Mouse (Mus musculus) thymus, postnatal 4 days (tissue): ENCODE data around the gene Il18.

Experiments used
- DNase-seq: peaks from one replicate; pipeline ENCODE4 v3.0.0; 2021

Il18 gene

DNA sequence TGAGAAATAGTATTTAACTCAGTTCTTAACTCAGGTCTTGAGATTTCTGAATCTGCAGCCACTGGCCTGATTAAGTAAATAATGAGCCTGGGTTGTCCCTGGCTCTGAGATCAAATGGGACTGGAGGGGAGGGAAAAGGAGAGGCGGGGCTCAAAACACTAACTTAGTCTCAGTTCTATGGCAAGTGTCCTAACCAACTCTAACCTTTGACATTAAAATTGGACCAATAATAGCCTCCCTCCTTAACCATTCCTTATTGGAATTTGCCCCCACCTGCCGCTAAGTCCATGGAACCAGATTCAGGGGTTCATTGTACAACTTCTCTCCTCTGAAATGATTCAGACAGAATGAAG, 443 bp downstream of the Il18 start, which contains the start of gene Bco2:
TSS of gene Bco2 (minus strand) at position 88 of the 353 bp plus-strand sequence.
- DNase-seq, result no peak

GRCm38 (mm10) chr9:50561145-50561917, 6.7 kb downstream of the Il18 start, which contains the start of gene Tex12:
Gene Tex12 (minus strand): TSS chr9:50561325.
- DNase-seq, result no peak

DNA sequence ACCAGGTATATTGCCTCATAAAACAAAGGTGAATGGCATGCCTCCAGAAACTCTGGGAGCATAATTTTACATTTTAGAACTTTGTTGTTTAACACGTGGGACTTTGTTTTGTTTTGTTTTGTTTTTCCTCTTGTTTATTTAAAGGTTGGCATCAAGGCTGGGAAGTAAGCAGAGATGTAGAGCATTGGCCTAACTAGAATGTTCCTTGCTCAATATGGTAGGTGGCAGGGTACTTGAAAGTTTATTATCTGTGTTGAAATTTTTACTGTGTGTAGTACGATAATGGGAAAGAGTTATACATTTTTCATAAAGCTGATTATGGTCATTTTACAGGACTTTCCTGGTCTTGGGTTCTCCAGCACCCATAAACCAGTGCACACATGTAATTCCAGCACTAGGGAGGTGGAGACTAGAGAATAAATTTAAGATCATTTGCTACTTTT, 7.3 kb downstream of the Il18 start:
- DNase-seq, result no peak

- no peak for DNase-seq
These were observed 10.5 kb downstream of the Il18 start for GRCm38 (mm10) chr9:50565173-50565572.

GRCm38 (mm10) chr9:50565940-50566339, 11.3 kb downstream of the Il18 start:
- no peak for DNase-seq

GRCm38 (mm10) chr9:50567372-50567771, 12.7 kb downstream of the Il18 start:
- DNase-seq, result no peak

DNA sequence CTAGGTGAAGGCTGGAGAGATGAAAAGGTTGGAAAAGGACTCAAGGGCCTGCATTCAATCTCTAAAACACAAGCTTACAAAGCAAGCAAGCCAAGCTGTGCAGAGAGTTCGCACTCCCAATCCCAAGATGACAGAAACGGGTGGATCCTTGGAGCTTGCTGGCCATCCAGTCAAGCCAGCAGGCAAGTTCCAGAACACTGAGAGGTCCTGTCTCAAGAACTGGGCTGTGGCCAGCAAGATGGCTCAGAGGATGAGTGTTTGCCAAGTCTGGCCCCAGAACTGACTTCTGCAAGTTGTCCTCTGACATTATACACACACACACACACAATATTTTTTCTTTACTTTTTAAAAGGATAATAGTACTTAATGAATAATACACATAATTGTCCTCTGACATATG, 13.3 kb downstream of the Il18 start:
- no peak for DNase-seq

DNA sequence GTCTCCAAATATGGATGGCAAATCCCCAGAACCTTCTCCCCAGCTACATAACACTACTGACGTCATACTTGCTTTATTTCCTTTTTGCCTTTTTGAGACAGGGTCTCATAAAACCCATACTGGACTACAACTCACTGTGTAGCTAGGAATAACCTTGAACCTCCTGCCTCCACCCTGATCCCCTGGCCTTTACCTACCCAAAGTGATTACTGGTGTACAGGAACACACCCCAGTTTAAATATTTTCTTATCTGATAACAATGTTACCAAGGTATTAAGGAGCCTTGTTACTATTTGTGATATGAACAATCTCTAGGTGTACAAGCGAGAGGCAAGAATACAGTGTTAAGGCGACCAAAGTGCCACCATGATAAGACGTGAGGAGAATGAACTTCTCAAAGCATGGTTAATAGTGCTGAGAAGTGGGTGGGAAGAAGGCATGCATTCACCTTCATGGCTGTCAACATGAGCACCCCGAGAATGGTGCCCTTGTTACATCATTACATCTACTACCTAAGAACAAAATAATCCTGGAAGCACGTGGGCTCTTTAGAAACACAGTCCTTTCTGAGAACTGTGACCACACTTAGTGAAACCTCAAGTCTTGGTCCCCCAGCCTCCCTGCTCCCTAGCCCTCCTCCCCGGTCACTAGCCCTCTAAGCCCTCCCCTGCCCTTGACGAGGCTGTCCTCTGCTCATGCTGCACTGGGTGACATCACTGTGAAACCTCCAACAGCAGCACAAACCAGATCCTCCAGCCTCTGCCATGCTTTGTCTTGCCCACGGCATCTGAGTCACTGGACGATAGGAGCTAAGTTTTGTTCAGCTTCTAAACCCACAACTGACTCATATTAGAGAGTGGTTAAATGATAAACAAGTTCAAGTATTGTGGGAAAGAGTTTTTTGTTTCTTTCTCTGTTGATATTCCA, 15.2 kb downstream of the Il18 start:
- DNase-seq, result no peak

DNA sequence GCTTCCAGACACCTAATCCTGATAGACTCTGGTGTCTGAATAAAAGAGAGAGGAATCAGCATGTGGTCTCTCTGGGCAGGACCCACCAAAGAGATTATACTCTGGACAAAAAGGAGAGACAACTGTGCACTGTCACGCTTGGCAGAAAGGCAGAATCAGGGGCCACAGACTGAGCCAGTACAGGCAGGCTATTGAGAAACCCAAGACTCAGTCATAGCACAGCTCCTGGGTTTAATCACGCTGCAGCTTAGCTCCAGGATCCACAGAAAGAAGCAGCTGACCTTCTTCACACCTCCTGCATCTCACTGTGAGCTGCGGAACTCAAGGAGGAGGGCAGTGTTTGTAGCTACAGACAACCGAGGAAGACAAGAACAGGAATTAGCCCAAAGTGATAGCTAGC, 25.7 kb downstream of the Il18 start:
- no peak for DNase-seq

- no peak for DNase-seq
These were observed 30.7 kb downstream of the Il18 start for GRCm38 (mm10) chr9:50585145-50585818.

- DNase-seq, result no peak
These were observed 32.3 kb downstream of the Il18 start for GRCm38 (mm10) chr9:50586955-50587354.

- DNase-seq, result peak; percentile 25
These were observed 36.4 kb downstream of the Il18 start for GRCm38 (mm10) chr9:50590856-50591518.

GRCm38 (mm10) chr9:50592955-50593354, 38.3 kb downstream of the Il18 start:
- DNase-seq, result no peak

DNA sequence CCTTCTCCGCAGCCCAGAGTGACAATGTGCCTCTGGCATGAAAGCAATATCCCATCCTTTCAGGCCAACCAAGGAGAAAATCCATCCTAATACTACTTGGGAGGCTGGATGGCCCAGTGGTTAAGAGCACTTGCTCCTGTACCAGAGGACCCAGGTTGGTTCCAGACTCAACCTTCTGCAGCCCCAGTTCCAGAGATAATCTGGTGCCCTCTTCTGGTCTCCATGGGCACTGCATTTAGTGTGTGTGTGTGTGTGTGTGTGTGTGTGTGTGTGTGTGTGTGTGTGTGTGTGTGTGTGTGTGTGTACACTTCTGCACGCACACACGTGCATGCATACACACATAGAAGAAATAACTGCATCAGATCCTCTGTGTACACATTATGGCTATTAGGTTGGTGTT, 38.9 kb downstream of the Il18 start:
- peak; percentile 75 for DNase-seq

DNA sequence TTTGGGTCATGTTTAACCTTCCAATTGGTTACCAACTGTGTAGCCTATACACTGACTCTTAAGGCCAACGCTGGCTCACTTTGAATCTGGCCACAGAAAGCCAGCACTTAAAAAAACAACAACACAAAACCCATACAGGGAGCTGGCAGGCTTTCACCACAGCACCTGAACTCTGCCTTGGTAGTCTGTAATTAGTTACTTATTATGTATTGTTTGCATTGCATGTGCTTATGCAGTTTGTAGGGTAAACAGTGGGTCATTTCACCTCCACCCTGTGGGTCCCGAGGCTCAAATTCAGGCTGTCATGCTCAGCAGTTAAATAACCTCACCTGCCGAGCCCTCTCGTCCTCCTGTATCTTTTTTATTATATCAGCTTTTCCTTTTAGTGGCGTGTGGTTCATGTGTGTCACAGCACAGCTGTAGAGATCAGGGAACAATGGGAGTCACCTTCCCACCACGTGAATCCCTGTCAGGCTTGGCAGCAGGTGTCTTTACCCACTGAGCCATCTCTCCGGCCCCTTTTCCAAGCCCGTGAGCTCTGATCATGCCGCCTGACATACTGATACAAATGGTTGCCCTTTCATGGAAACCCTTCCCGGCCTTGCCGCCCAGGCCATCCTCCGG, 40.3 kb downstream of the Il18 start:
- no peak for DNase-seq

DNA sequence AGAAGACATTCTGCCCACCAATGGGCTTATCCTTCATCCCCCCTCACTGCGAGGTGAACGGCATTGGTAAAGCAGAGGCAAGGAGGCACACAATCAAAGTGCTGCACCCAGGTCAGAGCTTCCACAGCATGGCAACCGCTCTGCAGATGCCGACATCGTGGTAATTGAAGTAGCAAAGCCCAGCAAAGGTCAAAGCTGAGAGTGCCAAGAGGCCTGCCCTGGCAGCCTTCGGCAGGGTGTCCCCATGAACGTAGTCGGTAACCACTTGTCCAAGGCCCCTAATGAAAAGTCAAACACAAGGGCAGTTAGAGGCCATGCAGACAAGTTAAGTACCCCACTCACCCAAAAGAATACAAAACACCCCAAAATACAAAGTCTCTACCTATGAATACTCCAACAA, 42.3 kb downstream of the Il18 start:
- no peak for DNase-seq

- no peak for DNase-seq
These were observed 46.9 kb downstream of the Il18 start for GRCm38 (mm10) chr9:50601536-50601935.

DNA sequence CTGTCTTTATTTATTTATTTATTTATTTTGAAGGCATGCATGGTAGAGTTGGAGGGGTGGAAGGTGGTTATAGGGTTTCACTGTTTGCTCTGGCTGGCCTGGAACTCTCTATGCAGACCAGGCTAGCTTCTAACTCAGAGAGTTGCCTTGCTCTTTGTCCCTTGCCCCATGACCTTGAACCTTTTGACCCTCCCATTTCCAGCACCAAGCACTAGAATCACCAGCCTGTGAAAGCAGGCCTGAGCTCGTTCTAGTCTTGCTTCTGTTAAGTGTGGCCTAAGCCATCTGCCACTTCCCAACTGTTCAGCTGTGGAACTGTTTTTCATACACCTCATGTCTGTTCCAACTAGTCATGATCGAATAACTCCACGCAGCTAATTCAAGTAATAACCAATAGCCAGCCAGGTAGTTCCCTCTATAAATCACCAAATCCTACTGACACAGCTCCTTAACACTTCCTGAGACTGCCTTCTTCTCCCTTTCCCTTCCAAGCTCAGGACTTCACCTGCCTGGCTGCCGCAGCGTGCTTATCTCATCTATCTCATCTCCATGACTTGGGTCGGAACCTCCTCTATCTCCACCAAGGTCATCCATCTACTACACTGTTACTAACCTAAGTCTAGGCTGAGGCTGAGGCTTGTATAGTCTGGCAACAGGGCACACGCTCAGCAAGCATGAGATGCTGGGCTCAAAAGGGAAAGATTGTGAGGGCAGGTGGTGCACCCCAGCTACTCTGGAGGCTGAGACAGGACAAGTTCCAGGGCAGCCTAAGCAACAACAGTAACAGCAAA, 47.6 kb downstream of the Il18 start:
- DNase-seq, result no peak

DNA sequence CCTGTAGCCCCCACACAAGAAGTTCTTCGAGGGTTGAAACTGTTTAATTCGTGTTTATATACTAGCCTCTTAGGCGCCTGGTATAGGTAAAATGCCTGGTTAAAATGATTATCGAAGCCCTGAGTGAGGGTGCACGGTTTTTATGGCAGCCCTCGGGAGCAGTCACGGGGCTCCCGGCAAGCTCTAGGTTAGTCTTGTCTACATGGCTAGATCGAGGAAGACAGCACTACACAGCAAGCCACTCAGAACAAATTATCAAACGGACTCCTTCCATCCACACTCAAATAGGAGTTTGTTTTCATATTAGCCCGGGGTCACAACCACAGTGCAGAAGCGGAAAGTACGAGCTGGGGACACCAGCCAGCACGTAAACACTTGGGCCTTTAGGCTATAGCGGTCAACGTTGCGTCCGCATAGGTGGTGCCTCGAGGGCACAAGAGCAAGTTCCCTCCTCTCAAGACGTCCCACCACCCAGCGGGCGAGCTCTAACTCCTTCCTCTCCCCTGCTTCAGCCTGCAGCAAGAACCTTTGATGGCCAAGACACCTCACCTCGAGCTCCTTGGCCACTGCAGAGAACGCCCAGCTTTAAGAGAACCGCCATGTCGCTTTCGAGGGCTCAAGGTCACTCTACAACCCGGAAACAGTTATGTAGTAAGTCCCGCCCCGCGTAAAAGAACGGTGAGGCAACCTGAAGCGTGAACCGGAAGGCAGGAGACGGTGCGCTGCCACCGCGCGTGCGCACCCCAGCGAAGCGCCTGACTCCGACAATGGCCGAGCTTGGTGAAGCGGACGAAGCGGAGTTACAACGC, 48.8 kb downstream of the Il18 start, which contains the start of the genes Sdhd and Timm8b:
TSS of gene Sdhd (minus strand) at position 624 of the 809 bp plus-strand sequence.
TSS of gene Timm8b (plus strand) at position 722 of the 809 bp plus-strand sequence.
- DNase-seq, result peak; percentile 93

- DNase-seq, result no peak
These were observed 49.3 kb downstream of the Il18 start for GRCm38 (mm10) chr9:50603998-50604324.
